Mouse (Mus musculus) urinary bladder, adult 18-20 months (tissue): Measurements from ENCODE around the gene Tcea3.

Experiments
- DNase-seq, 2 experiments: peaks; one replicate each; pipeline ENCODE4 v3.0.0; 2022; ENCODE audit warnings: low spot score in 2 of 2, mixed read lengths in 2 of 2

The Tcea3 gene

DNA sequence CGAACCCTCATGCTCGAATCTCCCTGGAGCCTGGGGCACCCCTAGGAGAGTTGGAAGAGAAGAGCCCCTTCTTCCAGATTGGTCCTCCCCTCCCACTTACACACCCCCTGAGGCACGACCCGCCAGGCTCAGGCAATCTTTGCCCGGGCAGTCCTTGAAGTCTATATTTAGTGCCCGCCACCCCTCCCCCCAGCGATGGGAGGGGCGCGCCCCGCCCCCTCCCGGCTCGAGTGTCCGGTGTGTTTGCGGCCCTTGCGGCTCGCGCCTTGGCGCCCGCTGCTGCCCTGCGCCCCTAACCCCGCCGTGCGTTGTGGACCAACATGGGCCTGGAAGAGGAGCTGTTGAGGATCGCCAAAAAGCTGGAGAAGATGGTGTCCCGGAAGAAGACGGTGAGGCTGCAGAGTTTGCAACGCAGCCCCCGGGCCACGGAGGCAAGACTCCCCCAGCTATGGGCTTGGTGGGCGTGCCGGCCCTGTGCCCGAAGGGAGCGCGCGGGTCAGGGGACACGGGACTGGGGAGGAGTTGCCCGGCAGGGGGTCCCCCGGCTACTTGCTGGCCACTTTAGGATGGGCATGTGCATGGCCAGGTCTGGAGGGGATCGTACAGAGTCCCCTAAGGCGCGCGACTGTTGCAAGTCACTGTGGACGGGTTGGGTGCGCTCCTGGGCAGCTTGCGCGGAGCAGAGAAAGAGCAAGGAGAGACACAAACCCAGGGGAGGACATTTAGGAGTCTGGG lies at the start of gene Tcea3:
TSS of gene Tcea3 (plus strand) at position 1 of the 735 bp plus-strand sequence.
- DNase-seq = peak; percentile 46 to 48

DNA sequence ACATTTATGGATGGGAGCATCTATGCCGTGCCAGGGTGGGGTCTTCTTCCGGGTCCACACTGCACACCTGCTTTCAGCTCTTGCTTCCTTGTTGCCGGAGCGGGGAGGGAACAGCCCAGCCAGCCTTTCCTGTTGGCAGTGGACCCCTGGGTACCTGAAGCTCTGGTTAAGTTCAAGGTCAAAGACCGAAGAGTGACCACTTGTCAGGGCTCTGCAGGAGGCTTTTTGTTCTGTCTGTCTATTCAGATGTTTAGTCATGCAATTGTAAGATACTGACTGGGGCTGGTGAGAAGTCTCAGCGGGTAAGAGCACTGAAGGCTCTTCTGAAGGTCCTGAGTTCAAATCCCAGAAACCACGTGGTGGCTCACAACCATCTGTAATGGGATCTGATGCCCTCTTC lies 48.7 kb upstream of the Tcea3 start:
- DNase-seq = no peak

- DNase-seq = no peak
These were observed 47.8 kb upstream of the Tcea3 start for GRCm38 (mm10) chr4:136199562-136200292.

DNA sequence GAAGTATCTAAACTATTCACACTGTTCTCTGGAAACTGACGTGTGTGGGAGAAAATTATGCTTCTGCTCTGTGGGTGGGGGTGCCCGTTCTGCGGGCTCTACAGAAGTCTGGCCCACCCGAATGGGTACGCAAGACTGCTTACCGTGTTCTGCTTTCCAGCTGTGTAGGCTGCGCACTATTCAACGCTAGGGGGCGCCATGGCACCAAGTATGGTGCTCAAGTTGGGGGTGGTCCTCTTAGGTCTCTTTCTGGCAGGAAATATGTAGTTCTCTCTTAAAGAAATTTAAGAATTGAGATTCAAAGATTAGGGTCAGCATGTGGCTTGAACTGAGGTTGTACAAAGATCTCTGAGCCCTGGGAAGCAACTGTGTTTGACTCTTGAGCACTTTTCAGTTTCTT lies 45.0 kb upstream of the Tcea3 start:
- DNase-seq = peak in 1 of 2 experiments; percentile 43

DNA sequence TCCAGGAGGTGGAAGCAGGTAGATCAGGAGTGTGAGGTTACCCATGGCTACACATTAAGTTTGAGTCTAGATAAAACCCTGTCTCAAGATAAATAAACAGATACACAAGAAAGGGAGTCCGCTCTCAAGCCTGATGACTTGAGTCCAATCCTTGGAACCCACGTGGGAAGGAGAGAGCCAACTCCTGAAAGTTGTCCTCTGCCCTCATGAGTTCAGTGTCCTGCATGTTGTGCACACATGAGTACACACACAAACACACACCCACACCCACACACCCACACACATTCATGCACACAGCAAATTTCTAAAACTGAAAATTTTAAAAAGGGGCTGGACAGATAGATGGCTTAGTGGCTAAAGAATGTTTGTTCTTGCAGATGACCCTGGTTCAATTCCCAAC lies 42.8 kb upstream of the Tcea3 start:
- DNase-seq = no peak

DNA sequence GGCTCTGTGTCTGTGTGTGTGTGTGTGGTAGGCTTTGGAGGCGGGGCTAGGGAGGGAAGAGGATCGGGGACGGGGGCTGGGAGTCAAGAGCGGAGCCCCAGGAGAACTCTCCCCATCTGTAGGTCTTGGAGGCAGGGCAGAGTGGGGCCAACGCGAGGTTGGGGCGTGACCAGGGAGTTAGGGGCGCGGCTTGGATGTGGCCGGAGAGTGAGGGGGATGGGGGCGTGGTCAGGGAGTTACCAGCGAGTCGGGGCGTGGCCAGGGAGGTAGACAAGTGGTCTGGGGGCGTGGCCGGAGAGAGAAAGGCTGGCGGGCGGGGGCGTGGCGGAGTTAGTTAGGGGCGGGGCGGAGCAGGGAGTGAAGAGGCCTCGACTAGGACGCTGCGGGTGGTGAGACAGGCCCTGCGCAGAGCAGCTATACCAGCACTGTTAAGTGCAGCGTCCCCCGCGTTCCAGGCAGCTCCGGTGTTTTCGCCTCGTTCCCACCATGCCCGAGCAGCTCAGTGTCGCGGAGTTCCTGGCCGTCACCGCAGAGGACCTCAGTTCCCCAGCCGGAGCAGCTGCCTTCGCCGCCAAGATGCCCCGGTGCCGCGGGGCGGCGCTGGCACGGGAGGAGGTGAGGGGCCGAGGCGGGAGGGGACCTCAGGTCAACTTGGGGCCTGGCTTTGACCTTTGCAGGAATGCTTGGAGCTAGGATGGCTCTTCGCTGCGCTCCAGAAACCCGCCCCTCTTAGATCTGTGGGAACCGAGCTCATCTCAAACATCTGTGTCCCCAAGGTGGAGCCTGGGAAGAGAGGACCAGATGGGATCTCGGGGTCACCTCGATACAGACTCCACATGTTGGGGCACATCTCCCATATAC lies 41.3 kb upstream of the Tcea3 start, which contains the start of gene Asap3:
TSS of gene Asap3 (plus strand) at position 333 of the 861 bp plus-strand sequence.
- DNase-seq = peak; percentile 95

DNA sequence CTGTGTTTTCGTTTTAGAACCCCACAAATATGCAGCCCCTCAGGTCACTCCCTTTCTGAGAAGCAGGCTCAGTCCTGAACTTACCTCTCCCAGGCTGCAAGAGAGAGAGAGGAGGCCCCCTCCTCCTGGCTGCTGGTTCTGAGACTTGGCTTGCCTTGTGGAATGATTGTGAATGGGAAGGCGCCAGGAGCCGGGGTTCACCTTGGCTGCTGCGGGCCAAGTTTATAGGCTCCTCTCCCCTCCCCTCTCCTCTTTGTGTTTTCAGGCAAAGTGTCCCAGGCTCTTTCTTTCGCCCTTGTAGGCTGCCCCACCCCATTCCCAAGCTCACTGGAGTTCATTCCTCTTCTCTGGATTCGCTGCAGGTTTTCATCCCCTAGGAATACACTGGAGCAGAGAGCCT lies 40.6 kb upstream of the Tcea3 start:
- no peak for DNase-seq

DNA sequence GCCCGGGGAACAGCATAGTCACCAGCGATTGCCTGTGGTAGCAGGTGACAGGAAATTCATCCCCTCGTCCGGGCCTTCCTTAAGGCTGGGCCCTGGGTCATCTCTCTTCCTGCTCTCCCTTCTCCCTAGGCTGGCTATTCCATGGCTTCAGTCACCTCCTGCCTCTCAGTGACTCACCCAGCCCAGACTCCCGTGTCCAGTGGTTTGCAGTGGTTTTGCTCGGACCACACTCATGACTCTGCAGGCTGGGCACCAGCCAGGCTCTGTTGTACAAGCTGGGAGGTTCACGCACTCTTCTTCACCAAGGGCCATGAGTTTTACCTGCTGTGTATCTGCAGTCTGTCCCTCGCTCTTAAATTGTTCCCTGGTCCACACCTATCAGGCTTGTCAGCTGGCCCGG lies 36.6 kb upstream of the Tcea3 start:
- DNase-seq = no peak

DNA sequence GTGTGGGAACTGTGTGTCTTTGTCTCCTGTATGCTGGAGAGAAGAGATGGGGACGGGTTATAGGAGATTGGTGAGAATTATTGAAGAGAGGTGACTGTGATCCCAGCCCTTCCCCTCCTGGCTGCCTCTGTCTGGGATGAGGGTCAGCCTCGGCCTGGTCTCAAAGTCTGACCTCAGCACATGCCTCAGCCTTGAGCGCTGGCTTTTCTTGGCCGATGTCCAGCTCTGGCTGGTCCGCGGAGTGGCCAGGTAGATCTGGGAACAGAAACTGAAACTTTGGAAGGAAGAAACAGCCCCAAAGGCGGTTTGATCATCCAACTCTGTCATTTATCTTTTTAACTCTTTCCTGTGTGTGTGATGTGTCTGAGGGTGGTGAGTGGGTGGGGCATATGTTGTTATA lies 33.9 kb upstream of the Tcea3 start:
- no peak for DNase-seq

GRCm38 (mm10) chr4:136214828-136215227 lies 32.7 kb upstream of the Tcea3 start:
- DNase-seq = no peak

DNA sequence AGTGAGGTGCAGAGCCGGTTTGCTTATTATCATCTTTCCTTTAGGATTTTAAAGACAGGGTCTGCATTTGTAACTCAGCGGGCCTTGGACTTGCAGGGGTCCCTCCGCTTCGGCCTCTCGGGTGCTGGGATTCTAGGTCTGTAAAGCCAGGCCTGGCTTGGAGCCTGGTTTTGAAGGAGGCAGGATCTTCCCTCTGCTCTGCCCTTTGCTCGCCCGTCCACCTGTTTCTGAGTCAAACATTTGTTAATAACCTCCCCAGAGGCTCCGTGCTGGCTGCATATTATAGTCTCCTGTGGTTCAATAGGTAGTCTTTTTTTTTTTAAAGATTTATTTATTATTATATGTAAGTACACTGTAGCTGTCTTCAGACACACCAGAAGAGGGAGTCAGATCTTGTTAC lies 32.0 kb upstream of the Tcea3 start:
- DNase-seq = no peak

GRCm38 (mm10) chr4:136217063-136217462 lies 30.5 kb upstream of the Tcea3 start:
- no peak for DNase-seq

- DNase-seq = peak in 1 of 2 experiments; percentile 76
These were observed 28.8 kb upstream of the Tcea3 start for GRCm38 (mm10) chr4:136218595-136219214.

DNA sequence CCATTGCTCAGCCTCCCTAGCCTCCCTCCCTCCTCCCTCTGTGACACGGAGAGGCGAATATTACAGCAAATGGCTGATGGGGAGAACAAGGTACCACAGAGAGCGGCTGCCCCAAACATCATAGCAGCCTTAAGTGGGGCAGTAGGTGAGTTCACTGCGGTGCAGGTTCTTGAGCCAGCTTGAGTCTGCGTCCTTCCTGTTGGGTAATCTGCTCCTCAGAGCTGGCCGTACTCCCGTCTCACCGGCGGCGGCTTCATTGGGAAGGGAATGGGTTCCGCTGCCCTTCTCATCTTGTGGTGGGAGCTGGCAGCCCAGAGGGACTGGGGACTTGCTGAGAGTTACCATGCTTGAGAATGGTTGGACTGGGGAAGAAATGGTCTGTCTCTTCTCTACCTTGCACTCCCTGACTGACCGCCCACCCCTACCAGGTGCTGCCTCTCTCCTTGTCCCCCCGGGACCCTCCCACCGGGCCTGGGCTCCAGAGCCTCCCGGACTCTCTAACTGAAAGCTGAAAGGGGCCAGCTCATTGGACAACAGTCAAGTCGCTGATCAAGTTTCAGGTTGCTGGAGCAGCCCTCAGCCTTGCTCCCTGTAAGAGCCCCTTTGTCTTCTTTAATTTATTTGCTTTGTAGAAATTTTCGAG lies 27.3 kb upstream of the Tcea3 start:
- DNase-seq = no peak

DNA sequence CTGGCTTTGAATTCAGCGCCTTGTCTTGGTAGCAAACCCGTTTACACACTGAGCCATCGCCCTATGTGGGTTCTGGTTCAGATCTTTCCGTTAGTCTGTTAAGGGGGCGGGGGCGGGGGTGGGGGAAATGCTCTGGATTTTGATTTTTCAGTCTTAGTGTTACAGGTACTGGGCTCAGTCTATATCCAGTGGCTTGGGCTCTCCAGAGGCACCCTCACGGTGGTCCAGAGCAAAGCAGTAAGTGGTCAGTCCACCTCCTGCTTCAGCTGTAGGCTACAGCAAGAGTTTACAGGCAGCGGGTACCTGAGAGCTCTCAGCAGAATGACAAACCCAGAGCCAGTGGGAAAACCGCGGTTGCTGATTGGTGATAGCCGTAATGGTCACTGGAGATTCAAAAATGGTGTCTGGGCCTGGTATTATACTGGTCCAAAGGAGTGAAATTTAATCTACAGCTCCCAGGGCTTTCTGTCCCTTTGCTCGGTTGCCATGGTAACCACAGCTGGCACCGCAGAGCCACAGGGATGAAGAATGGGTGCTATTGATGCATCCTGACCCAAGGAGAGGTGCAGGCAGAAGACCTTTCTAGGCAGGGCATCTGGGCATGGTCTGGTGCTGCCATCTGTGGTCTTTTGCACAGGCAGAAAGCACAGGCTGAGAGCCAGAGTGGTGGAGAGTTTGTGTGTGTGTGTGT lies 23.8 kb upstream of the Tcea3 start:
- DNase-seq = no peak

DNA sequence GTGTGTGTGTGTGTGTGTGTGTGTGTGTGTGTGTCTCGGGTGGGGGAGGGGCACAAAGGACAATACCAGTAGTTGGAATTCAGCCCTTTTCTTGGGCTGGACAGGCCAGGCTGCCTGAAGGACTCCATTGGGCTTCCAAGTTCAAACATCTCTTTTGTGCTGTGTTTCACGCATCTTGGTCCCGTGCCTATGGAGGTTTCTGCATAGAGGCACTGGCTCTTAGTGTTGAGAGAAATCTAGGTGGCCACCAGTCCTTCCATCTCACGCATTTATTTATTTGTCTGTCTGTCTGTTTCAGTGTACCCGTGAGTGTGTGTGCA lies 23.3 kb upstream of the Tcea3 start:
- DNase-seq = no peak

DNA sequence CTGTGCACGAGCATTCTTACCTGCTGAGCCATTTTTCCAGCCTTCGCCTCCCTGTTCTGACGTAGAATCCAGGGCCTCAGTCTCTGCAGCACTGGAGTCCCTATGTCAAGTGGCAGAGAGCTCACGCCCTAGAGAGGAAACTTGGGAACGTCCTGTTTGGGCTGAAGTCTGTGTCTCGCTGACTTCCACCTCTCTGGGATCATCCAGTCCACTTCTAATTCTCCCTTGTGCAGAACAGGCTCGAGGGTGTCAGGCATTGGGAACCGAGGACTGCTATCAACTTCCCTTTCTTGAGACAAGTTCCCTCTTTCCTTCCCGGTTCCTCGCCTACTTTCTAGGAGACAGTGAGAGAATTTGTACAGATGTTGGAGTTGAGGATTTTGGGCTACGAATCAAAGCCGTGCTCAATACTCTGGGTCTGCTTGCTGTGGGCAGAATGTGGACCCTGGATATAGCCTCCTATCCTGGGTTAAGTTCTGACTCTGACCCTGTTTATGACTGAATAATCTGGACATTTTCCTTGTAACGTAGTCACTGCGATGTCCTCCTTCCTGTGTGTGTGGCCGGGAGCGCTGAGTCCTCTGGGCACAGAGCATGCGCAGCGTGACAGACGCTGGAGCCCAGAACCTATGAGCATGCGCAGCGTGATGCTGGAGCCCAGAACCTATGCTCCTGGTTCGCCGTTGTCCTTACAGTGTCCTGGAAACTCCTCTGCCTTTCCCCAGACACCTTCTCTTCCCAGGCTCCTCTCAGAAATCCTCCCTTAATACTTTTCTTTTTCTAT lies 22.7 kb upstream of the Tcea3 start:
- no peak for DNase-seq

DNA sequence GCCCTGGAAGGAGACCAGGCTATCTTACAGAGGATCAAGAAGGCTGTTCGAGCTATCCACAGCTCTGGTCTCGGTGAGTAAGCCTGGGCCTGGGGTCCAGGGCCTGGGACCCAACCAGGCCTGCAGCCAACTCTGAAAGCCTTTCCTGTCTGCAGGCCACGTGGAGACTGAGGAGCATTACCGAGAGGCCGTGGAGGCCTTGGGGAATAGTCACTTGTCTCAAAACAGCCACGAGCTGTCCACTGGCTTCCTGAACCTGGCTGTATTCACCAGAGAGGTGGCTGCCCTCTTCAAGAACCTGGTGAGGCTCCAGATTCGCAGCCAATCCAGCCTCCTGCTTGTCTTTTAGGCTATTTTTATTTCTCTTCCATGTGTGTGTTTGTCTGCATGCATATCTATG lies 20.1 kb upstream of the Tcea3 start:
- DNase-seq = no peak

DNA sequence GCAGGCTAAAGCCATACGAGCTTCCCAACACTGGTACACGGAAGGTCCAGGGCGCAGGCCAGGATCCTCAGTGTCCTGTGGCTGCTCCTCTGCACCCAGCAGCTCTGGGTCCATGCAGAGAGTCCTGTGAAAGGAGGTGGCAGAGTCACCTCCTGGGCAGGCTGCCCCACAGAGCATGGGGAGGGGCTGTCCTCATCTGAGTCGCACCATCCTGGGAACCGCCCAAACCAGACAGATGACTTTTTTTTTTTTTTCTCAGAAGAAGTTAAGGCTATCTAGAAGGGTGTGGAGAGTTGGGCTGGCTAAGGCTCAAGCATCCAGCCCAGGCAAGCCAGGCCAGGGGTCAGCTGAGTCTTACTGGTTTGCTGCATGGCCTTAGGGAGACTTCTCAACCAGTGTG lies 18.9 kb upstream of the Tcea3 start:
- peak; percentile 45 to 70 for DNase-seq

DNA sequence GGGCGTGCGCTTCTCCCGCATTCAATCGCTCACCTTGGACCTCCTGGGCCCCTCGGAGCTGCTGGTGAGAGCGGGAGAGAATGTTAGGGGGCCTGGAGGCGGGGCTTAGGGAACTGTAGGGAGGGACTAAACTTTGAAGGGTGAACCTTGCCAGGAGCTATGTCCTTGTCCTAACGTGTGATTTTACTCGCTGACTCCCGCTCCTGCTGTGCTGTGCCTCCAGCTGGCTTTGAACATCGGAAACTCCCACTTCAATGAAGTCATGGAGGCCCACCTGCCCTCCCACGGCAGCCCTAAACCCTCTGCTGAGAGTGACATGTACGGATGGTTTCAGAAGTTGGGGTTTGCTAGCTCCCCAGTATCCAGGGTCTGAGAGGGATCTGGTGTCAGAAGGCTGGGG lies 8.9 kb upstream of the Tcea3 start:
- DNase-seq = no peak
